Mouse (Mus musculus) midbrain, embryonic 10.5 days (tissue): Measurements from ENCODE around the gene Bud31. TPM values are rescaled to one million over a fixed set of nuclear protein-coding genes. Genes with fewer than 3 reads are reported as not detected.
A peak's percentile ranks its signal among the peaks of the same experiment; 100 is the strongest.
"Not testable (repeated sequence)": the region's sequence is repeated elsewhere in the genome, so short reads cannot be mapped to it uniquely, and the experiment has no call there.

Source experiments
- DNase-seq: peaks from one replicate; pipeline ENCODE4 v3.0.0-alpha.2; 2017; ENCODE audit warnings: low spot score
- H3K27ac ChIP-seq: fragments of 300-500 bp; sonication (generic); replicated peaks from 2 replicates; pipeline ENCODE4 v1.5.1; 2016; ENCODE audit warnings: mild to moderate bottlenecking
- H3K27me3 ChIP-seq: fragments of 300-500 bp; sonication (generic); 2 replicates; pipeline ENCODE4 v1.6.1; 2016; ENCODE audit warnings: low read depth, mild to moderate bottlenecking; ENCODE audit not compliant: poor library complexity, severe bottlenecking
- H3K36me3 ChIP-seq: fragments of 300-500 bp; sonication (generic); 2 replicates; pipeline ENCODE4 v1.6.1; 2016; ENCODE audit warnings: mild to moderate bottlenecking, moderate library complexity
- H3K4me1 ChIP-seq: fragments of 300-500 bp; sonication (generic); 2 replicates; pipeline ENCODE4 v1.6.1; 2016
- H3K4me3 ChIP-seq: fragments of 300-500 bp; sonication (generic); 2 replicates; pipeline ENCODE4 v1.5.1; 2016; ENCODE audit warnings: mild to moderate bottlenecking, moderate library complexity
- H3K9me3 ChIP-seq: fragments of 300-500 bp; sonication (generic); replicated peaks from 2 replicates; pipeline ENCODE4 v1.6.1; 2016; ENCODE audit warnings: mild to moderate bottlenecking
- WGBS: fragments of 180-500 bp; shearing (Covaris S2); methylation state at CpG from one replicate; pipeline ENCODE4 v1.1.7; 2016; 5-methylcytosine and 5-hydroxymethylcytosine counted together
- polyA plus RNA-seq: library from polyadenylated mRNA; unstranded; fragments of >200 nt; fragmentation: Nextera tagmentation; extraction: Ambion mirVana; gene quantifications from 2 replicates; pipeline ENCODE4 v1.2.1, GENCODE M21; 2016

The Bud31 gene
- polyA plus RNA-seq, 1 experiment from 2014 or later = 244 TPM

DNA sequence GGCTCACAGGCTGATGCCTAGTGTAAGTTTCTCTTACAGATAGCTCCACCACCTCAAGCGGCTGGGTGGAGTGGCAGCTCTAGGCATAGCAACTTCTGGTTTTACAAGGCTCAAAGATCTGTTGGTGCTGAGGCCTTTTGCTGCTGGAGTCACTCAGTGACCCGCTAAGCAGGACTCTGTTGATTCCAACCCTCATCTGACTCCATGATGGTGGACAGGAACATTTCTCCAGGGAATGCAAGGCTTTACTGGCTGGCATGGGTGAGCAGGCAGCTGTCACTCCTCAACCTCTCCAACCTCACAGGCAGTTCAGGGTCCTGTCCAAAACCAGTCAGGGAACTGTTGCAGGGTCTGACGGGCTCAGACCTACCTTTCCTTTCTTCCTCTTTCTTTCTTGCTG is 9.2 kb upstream of the Bud31 start:
- no peaks in the 10 kb centered on the region for H3K27me3 ChIP-seq
- 99% methylated on average over 3 of the region's 3 CpGs for WGBS
- peaks cover 100% of the 10 kb centered on the region for H3K36me3 ChIP-seq
- no peaks in the 10 kb centered on the region for H3K9me3 ChIP-seq
- DNase-seq = no peak
- H3K4me3 ChIP-seq = no peak overlapping the region
- no peaks in the 10 kb centered on the region for H3K4me1 ChIP-seq
- no peak overlapping the region for H3K27ac ChIP-seq

DNA sequence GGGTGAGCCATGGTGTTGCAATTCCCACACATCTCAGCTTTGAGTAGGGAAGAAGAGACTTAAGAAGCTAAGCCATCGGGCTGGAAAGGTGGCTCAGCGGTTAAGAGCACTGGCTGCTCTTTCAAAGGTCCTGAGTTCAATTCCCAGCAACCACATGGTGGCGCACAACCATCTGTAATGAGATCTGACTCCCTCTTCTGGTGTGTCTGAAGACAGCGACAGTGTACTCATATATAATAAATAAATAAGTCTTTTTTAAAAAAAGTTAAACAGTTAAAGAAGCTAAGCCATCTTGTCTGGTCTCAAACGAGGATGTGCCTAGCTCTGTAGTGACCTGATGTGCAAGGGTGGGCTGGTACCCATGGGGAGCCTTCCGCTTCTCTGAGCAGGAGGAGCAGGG is 6.9 kb upstream of the Bud31 start:
- not testable (repeated sequence) for H3K9me3 ChIP-seq, H3K27ac ChIP-seq, H3K4me3 ChIP-seq, DNase-seq, H3K27me3 ChIP-seq
- 92% methylated on average over 6 of the region's 6 CpGs for WGBS
- peaks cover 12% of the 10 kb centered on the region for H3K4me1 ChIP-seq
- H3K36me3 ChIP-seq = peaks cover 95% of the 10 kb centered on the region

DNA sequence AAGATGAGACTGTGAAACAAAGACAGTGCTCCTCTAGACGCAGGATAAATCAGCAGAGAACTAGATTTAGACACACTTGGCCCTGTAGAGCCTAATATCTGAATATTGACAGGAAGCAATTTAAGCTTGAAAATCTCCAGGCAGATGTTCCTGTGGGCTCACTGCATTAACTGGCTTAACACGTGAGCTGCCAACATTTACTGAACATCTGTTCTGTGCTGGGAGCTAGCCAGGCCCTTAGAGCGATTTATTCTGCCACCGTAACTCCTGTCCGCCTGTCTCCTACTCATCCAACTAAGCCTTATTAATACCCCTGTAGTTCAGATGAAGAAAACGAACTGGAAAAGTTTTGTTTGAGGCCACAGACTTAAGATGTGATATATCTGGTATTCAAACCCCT is 1.3 kb upstream of the Bud31 start:
- Histone ChIP-seq H3K27ac (peak overlapping the region; percentile 99), H3K4me3 (peak overlapping the region; percentile 83), H3K27me3 (no peaks in the 10 kb centered on the region), H3K9me3 (no peaks in the 10 kb centered on the region), H3K4me1 (peaks cover 30% of the 10 kb centered on the region), H3K36me3 (peaks cover 66% of the 10 kb centered on the region)
- 30% methylated on average over 6 of the region's 6 CpGs for WGBS
- DNase-seq = no peak

DNA sequence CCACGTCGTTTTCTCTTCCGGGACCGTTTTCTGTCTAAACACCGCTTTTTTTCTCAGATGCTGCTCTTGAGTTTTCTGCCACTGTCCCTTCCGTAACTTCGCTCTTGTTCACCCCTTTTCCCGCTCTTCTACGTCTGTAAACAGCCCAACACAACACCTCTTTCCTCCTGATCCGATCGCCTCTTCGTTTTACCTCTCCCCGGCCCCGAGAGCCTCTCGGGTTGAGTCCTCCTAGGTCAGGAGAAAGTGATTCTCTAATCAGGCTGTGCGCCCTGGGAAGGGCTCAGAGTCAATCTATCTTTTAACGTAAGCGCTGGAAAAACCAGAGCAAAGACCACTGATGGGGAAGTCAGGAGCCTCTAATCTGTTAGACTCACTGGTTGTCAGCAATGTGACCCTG is 449 bp downstream of the Bud31 start:
- DNase-seq = no peak
- peaks cover 30% of the 10 kb centered on the region for H3K4me1 ChIP-seq
- peaks cover 66% of the 10 kb centered on the region for H3K36me3 ChIP-seq
- WGBS = 2% methylated on average over 18 of the region's 18 CpGs
- H3K27me3 ChIP-seq = no peaks in the 10 kb centered on the region
- H3K9me3 ChIP-seq = no peaks in the 10 kb centered on the region
- H3K27ac ChIP-seq = peak overlapping the region; percentile 99
- peak overlapping the region; percentile 83 for H3K4me3 ChIP-seq

DNA sequence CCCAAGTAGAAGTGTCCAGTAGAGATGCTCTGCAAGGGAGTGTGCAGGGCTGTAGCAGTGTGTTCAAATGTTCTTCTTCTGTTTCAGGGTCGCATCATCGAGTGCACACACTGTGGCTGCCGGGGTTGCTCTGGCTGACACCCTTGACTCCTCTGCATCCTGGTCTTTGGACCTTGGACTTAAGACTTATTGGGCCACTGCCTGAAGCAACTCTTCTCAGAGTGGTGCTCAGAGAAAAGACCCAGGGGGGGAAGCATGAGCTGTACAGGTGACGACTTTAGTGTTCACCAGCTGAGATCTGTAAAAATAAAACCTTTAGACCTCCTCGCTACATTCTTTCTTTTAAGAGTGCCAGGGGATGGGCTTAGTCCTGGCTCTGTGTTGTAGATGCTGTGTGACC is 7.6 kb downstream of the Bud31 start:
- WGBS = 90% methylated on average over 5 of the region's 5 CpGs
- H3K27ac ChIP-seq = no peak overlapping the region
- H3K27me3 ChIP-seq = no peaks in the 10 kb centered on the region
- peaks cover 100% of the 10 kb centered on the region for H3K36me3 ChIP-seq
- no peaks in the 10 kb centered on the region for H3K4me1 ChIP-seq
- no peak overlapping the region for H3K4me3 ChIP-seq
- no peak for DNase-seq
- H3K9me3 ChIP-seq = no peaks in the 10 kb centered on the region

DNA sequence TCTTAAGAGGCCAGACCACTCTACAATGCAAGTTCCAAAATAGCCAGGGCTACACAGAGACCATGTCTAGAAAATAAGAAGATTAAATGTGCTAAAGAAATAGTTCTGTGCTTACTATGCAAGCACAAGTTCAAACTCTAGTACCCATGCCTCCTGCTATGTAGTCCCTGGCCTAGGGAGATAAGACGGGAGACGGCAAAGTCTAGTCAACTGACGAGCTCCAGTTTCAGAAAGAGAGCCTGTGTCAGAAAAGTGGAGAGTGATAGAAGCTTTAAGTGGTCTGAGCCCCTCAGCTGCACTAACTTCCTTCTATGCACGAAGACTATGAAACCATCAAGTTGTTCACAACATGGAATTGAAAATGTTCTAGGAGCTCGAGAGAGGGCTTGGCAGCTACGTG is 9.1 kb downstream of the Bud31 start:
- H3K27ac ChIP-seq = no peak overlapping the region
- DNase-seq = no peak
- H3K27me3 ChIP-seq = no peaks in the 10 kb centered on the region
- no peaks in the 10 kb centered on the region for H3K9me3 ChIP-seq
- WGBS = 93% methylated on average over 6 of the region's 6 CpGs
- H3K4me3 ChIP-seq = no peak overlapping the region
- peaks cover 100% of the 10 kb centered on the region for H3K36me3 ChIP-seq
- no peaks in the 10 kb centered on the region for H3K4me1 ChIP-seq

DNA sequence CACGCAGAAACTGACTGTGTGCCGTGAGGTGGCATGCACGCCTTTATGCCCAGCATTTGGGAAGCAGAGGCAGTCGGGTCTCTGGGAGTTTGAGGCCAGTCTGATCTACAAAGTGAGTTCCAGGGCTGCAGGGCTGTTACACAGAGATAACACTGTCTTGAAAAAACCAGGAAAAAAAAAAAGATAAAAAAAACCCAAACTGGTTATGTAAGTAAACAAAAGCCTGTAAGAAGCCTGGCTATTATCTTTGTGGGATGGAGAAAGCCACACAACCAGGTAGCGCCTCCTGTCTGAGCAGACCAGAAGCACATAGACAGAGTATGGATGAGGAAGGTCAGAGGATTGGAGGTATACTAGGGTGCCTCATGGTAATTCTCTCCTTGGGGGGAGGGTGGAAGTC is 12.5 kb downstream of the Bud31 start:
- H3K36me3 ChIP-seq = peaks cover 98% of the 10 kb centered on the region

DNA sequence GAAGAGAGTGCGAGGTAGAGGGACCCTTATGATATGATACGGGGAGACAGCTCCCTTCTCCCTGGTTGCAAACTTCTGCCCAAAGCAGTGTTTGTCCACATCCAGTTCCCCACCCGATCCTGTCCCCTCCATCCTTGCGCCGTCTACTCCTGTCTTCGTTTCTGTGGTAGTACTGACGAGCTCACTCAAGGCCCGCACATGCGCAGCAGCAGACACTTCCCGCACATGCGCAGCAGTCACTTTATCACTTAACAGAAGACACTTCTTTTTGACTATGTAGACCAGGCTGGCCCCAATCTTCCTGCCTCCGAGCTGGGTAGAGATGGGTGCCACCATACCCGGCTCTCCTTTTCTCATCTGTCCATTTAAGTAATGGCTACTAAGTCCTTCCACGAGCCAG is 21.2 kb downstream of the Bud31 start:
- DNase-seq = no peak
- Histone ChIP-seq H3K27me3 (no peaks in the 10 kb centered on the region), H3K4me3 (no peak overlapping the region), H3K4me1 (peaks cover 10% of the 10 kb centered on the region), H3K9me3 (no peaks in the 10 kb centered on the region), H3K36me3 (peaks cover 84% of the 10 kb centered on the region), H3K27ac (no peak overlapping the region)
- 95% methylated on average over 14 of the region's 14 CpGs for WGBS

More for the DNA sequence above, 12.5 kb downstream of the Bud31 start:
- Histone ChIP-seq H3K27ac (no peak overlapping the region), H3K4me3 (no peak overlapping the region), H3K9me3 (no peaks in the 10 kb centered on the region), H3K27me3 (no peaks in the 10 kb centered on the region), H3K4me1 (no peaks in the 10 kb centered on the region)
- WGBS = 94% methylated on average over 5 of the region's 5 CpGs
- DNase-seq = no peak

DNA sequence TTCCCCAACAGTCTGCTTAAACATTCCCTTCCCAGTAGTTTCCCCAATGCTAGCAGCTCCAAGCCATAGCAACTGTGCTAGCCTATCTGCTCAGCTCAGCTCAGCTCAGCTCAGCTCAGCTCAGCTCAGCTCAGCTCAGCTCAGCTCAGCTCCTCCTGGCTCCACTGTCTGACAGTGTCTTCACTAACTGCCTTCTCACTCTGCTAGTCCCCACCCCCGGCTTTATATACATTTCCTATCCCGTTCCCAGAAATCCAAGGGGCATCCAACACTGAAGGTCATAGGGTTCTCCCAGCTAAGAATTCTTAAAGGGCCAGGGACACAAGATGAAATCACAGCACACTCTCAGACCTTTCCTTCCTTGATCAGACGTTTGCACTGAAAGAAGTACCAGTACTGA is 24.5 kb downstream of the Bud31 start:
- Histone ChIP-seq H3K27me3 (no peaks in the 10 kb centered on the region), H3K27ac (no peak overlapping the region), H3K36me3 (peaks cover 57% of the 10 kb centered on the region), H3K4me1 (peaks cover 26% of the 10 kb centered on the region), H3K9me3 (no peaks in the 10 kb centered on the region), H3K4me3 (no peak overlapping the region)
- WGBS = 75% methylated on average over 3 of the region's 3 CpGs
- no peak for DNase-seq

DNA sequence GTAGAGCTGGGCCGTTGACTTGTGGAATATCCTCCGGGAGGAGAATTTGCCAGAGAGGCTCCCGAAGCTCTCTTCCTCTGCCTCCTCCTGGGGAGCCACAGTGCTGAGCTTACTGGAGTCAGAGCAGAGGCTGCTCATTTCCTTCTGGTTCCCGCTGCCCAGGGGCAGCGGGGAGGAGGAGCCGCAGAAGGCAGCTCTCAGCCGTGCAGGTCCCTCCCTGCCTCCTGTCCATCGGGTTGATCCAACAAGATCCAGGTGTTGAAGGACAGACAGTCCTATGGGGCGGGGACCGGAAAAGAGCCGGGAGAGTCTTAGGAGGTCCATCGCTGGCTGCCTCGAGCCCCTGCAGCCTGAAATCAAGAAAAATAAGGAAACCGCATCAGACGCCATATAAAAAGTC is 25.0 kb downstream of the Bud31 start:
- H3K4me1 ChIP-seq = peaks cover 26% of the 10 kb centered on the region
- peaks cover 55% of the 10 kb centered on the region for H3K36me3 ChIP-seq
- no peaks in the 10 kb centered on the region for H3K9me3 ChIP-seq
- no peak for DNase-seq
- 89% methylated on average over 15 of the region's 15 CpGs for WGBS
- H3K4me3 ChIP-seq = no peak overlapping the region
- H3K27ac ChIP-seq = no peak overlapping the region
- no peaks in the 10 kb centered on the region for H3K27me3 ChIP-seq

DNA sequence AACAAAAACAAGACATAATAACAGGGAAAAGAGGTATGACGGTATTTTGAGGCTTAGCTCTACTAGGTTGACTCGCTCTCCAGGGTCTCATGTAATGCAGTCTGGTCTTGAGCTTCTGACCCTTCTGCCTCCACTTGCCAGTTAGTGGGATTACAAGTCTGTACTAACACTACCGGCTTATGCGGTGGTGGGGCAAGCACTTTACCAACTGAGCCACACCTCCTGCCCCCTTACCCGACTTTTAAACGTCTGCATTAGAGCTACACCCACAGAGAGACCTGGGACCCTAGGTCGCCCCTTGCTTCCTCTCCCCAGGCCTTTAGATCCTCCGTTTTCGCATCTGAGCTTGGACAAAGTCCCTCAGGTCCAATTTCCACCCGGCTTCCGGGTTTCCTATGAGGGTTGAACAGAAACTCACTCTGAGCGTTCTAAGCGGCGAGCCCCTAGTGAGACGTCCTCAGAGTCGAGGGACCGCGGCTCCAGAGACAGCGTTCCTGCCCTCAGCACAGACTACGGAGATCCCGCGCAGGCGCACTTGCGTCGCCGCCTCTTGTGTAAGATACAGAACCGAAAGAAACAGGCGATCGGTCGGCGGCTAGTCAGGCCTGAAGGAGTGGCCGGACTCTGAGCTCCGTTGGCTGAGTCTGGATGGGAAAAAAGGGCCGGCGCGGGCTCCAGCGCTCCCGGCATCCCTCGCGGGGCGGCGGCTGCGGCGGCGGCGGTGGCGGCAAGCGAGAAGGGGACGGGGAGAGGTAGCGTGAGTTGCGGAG is 26.6 kb downstream of the Bud31 start, which contains the start of the genes Ptcd1 and Cpsf4:
Gene Ptcd1 (minus strand): TSS at position 573 of the 770 bp plus-strand sequence.
Gene Cpsf4 (plus strand): TSS at position 678 of the 770 bp plus-strand sequence.
- Histone ChIP-seq H3K27ac (peak within 1 kb of the TSS; percentile 92), H3K4me1 (peaks cover 26% of the 10 kb centered on the region), H3K27me3 (no peaks in the 10 kb centered on the region), H3K36me3 (peaks cover 55% of the 10 kb centered on the region), H3K9me3 (no peaks in the 10 kb centered on the region), H3K4me3 (peak within 1 kb of the TSS; percentile 67)
- DNase-seq = peak; percentile 99
- under 1% methylated on average over 51 of the region's 51 CpGs for WGBS

DNA sequence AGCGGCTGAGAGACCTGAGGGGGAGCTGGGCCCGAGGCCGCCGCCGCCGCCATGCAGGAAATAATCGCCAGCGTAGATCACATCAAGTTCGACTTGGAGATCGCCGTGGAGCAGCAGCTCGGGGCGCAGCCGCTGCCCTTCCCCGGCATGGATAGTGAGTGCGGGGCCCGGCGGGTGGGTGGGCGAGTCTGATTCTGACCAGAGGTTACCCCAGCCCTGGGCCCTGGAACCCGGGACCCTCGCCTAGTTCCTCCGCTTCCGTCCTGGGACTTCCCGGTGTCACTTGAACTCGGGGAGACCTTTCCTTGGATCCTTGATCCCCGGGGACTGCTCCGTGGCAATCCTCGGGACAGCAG is 27.1 kb downstream of the Bud31 start:
- Histone ChIP-seq H3K27me3 (no peaks in the 10 kb centered on the region), H3K27ac (peak overlapping the region; percentile 92), H3K36me3 (peaks cover 56% of the 10 kb centered on the region)

DNA sequence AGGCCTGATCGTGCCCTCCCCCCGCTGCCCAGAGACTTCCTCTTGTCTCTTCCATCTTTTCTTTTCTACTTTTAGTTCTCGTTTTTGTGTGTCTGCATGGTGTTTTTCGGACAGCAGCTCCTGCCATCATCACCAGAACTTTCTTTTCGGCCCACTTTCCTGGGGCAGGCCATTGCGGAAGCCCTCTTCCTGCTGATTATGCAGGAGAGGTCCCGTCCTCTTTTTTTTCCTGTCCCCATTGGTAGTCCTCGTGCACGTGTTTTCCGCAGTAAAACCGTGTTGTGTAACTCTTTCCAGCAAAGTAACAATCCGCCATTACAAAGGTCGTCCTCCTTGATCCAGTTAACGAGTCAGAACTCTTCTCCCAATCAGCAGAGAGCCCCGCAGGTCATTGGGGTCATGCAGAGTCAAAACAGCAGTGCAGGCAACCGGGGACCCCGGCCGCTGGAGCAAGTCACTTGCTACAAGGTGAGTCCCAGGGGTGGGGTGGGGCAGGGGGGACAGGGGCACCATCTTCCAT is 38.4 kb downstream of the Bud31 start:
- no peaks in the 10 kb centered on the region for H3K9me3 ChIP-seq
- no peak overlapping the region for H3K27ac ChIP-seq
- H3K4me3 ChIP-seq = no peak overlapping the region
- 89% methylated on average over 18 of the region's 18 CpGs for WGBS
- H3K36me3 ChIP-seq = peaks cover 100% of the 10 kb centered on the region
- H3K4me1 ChIP-seq = no peaks in the 10 kb centered on the region
- DNase-seq = no peak
- no peaks in the 10 kb centered on the region for H3K27me3 ChIP-seq

More for the DNA sequence above, 27.1 kb downstream of the Bud31 start:
- H3K4me1 ChIP-seq = peaks cover 26% of the 10 kb centered on the region
- H3K4me3 ChIP-seq = peak overlapping the region; percentile 67
- no peak for DNase-seq
- no peaks in the 10 kb centered on the region for H3K9me3 ChIP-seq
- under 1% methylated on average over 28 of the region's 28 CpGs for WGBS
